Mouse (Mus musculus) liver, embryonic 11.5 days (tissue): ENCODE results near the gene AY358078. TPM values are rescaled to one million over a fixed set of nuclear protein-coding genes. Genes with fewer than 3 reads are reported as not detected.
"Not testable (repeated sequence)": the region's sequence is repeated elsewhere in the genome, so short reads cannot be mapped to it uniquely, and the experiment has no call there.

Source experiments
- ATAC-seq: fragments of 200-750 bp; cut with Nextera tagmentation; replicated peaks from 2 replicates; pipeline ENCODE4 v1.8.0; 2017; ENCODE audit warnings: moderate number of reproducible peaks, mild to moderate bottlenecking, moderate TSS enrichment, moderate library complexity; ENCODE audit not compliant: low FRiP score
- DNase-seq: peaks from one replicate; pipeline ENCODE4 v3.0.0-alpha.2; 2017; ENCODE audit warnings: low spot score
- H3K27ac ChIP-seq: fragments of 300-500 bp; sonication (generic); 2 replicates; pipeline ENCODE4 v1.5.1; 2014; ENCODE audit warnings: mild to moderate bottlenecking, low read depth, low read length, control low read depth
- H3K27me3 ChIP-seq: fragments of 300-500 bp; sonication (generic); replicated peaks from 2 replicates; pipeline ENCODE4 v1.6.1; 2014; ENCODE audit warnings: low read length, mixed read lengths; ENCODE audit not compliant: control insufficient read depth, insufficient read depth
- H3K36me3 ChIP-seq: fragments of 300-500 bp; sonication (generic); 2 replicates; pipeline ENCODE4 v1.6.1; 2014; ENCODE audit warnings: mild to moderate bottlenecking, low read length, moderate library complexity, mixed read lengths; ENCODE audit not compliant: control insufficient read depth, insufficient read depth
- H3K4me1 ChIP-seq: fragments of 300-500 bp; sonication (generic); replicated peaks from 2 replicates; pipeline ENCODE4 v1.6.1; 2014; ENCODE audit warnings: low read length, mixed read lengths; ENCODE audit not compliant: control insufficient read depth, insufficient read depth
- H3K4me2 ChIP-seq: fragments of 300-500 bp; sonication (generic); 2 replicates; pipeline ENCODE4 v1.6.1; 2014; ENCODE audit warnings: mild to moderate bottlenecking, control low read depth, moderate library complexity
- H3K4me3 ChIP-seq: fragments of 300-500 bp; sonication (generic); 2 replicates; pipeline ENCODE4 v1.5.1; 2014; ENCODE audit warnings: low read depth, low read length, control low read depth
- H3K9ac ChIP-seq: fragments of 300-500 bp; sonication (generic); 2 replicates; pipeline ENCODE4 v1.6.1; 2014; ENCODE audit warnings: low read depth, low read length, control low read depth
- H3K9me3 ChIP-seq: fragments of 300-500 bp; sonication (generic); 2 replicates; pipeline ENCODE4 v1.6.1; 2016; ENCODE audit warnings: low read length, inconsistent platforms, mixed read lengths; ENCODE audit not compliant: control insufficient read depth
- WGBS: fragments of 180-500 bp; shearing (Covaris S2); extraction: QIAGEN DNeasy Blood & Tissue Kit; methylation state at CpG from one replicate; pipeline ENCODE4 v1.1.7; 2014; 5-methylcytosine and 5-hydroxymethylcytosine counted together
- polyA plus RNA-seq: library from polyadenylated mRNA; unstranded; fragments of >200 nt; fragmentation: Nextera tagmentation; extraction: Ambion mirVana; gene quantifications from 2 replicates; pipeline ENCODE4 v1.2.1, GENCODE M21; 2014

Gene AY358078
- polyA plus RNA-seq, result not detected in 2 replicates

DNA sequence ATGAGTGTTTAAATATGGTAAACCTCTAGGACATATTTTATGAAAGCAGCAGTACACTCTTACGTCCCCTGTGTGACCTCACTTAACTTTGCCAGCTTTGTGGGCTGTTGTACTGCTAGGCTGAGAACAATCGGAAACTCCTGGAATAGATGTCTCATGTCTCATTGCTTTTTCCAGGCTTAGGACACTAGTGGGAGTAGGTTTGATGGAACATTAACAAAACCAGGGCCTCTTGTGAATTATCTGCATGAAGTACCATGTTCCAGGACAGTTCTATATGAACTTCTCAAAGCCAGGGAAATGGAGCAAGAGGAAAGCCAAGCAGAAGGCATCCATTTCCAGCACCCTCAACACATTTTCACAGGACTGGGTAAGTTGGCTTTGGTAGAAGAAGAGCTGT is at the start of gene AY358078:
TSS of gene AY358078 (plus strand) at position 301 of the 400 bp plus-strand sequence.
- no peak for DNase-seq
- Histone ChIP-seq H3K4me1 (no peaks in the 10 kb centered on the region), H3K9ac (no peak within 1 kb of the TSS), H3K9me3 (no peaks in the 10 kb centered on the region), H3K36me3 (no peaks in the 10 kb centered on the region), H3K4me3 (no peak within 1 kb of the TSS), H3K4me2 (no peak within 1 kb of the TSS), H3K27me3 (no peaks in the 10 kb centered on the region), H3K27ac (no peak within 1 kb of the TSS)
- no peak for ATAC-seq
- 83% methylated on average over 2 of the region's 2 CpGs for WGBS

DNA sequence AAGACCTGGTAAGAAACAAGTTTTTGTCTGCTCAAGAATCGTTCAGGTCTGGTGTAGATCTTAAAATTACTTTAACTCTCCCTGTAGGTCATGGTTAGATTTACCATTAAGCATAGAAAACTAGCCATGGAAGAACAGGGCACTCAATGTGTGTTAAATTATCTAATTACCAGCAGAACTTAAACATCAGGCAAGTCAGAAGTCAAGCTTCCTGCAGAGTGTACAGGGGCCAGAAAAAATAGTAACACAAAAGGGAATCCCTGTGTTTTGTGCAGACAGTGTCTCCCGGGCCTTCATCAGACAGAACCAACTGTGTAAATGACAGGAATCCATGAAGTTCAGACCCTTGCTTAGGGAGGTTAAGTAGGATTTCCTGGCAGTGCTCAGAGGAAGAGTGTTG is 43.9 kb upstream of the AY358078 start:
- no peaks in the 10 kb centered on the region for H3K27me3 ChIP-seq
- H3K27ac ChIP-seq, result no peak overlapping the region
- no peak overlapping the region for H3K4me3 ChIP-seq
- 67% methylated on average over 2 of the region's 2 CpGs for WGBS
- no peaks in the 10 kb centered on the region for H3K9me3 ChIP-seq
- no peaks in the 10 kb centered on the region for H3K36me3 ChIP-seq
- no peak overlapping the region for H3K9ac ChIP-seq
- no peak for ATAC-seq
- H3K4me1 ChIP-seq, result no peaks in the 10 kb centered on the region
- H3K4me2 ChIP-seq, result no peak overlapping the region
- DNase-seq, result no peak

DNA sequence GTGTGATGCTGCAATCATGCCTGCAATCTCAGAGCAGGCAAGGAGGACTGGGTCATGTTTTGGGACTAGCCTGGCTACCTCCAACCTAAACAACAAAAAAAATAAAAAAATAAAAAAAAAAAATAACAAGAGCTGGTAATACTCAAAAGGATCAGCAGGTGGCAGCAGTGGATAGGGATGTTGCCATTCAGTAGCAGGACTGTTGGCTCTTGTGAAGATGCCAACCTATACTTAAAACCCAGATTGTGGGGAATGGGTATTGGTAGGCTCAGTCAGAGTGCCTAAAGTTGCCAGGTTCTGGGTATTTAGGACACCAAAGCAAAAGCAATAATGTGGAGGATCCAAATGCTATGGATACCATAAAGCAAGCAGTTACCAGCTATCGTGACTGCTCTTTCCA is 28.5 kb upstream of the AY358078 start:
- not testable (repeated sequence) for H3K4me1 ChIP-seq, H3K4me3 ChIP-seq, H3K27me3 ChIP-seq, H3K36me3 ChIP-seq, H3K27ac ChIP-seq, H3K9me3 ChIP-seq, ATAC-seq, H3K9ac ChIP-seq, DNase-seq, H3K4me2 ChIP-seq
- WGBS, result 78% methylated on average over 1 of the region's 1 CpGs

DNA sequence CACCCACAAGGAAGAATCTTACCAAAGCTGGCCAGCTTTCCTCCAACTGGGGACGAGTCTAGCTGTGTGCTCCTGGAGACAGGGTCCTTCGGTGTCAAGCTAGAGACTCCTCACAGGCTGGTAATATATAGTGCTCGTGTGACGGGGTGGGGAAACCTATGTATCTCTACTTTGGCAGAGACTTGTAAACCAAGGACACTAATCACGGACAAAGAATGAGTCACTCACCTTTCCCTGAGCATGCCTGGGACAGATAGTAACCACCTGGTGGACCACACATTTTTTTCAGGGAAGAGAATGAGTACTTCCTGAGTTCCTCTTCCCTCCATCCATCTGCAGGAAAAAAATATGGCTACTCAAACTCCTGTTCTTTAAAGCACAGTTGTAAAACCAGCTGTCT is 26.4 kb upstream of the AY358078 start, which contains the start of gene Ang4:
TSS of gene Ang4 (minus strand) at position 101 of the 400 bp plus-strand sequence.
- no peak within 1 kb of the TSS for H3K4me3 ChIP-seq
- no peak for ATAC-seq
- no peaks in the 10 kb centered on the region for H3K9me3 ChIP-seq
- H3K4me2 ChIP-seq, result no peak within 1 kb of the TSS
- H3K27ac ChIP-seq, result no peak within 1 kb of the TSS
- H3K27me3 ChIP-seq, result no peaks in the 10 kb centered on the region
- DNase-seq, result no peak
- no peak within 1 kb of the TSS for H3K9ac ChIP-seq
- no peaks in the 10 kb centered on the region for H3K4me1 ChIP-seq
- 72% methylated on average over 5 of the region's 5 CpGs for WGBS
- no peaks in the 10 kb centered on the region for H3K36me3 ChIP-seq

DNA sequence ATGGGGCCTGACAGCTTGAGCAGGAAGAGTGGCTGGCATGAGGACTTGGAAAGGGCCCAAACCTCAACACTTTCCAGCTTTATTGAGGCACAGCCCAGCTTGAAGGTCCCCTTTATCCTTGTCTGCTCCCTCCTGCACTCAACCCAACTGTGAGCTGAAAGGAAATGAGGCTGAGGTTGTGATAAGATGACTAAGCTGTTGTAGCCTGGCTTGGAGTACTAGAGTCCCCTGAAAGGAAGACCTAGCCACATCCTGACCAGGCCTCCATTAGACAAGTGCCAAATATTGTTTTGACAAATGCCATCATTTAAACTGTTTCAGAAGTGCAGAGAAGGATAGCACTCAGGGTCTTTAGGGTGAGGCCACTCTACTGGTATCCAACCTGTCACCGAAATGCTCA is 22.1 kb upstream of the AY358078 start:
- DNase-seq, result no peak
- Histone ChIP-seq H3K27ac (no peak overlapping the region), H3K4me1 (no peaks in the 10 kb centered on the region), H3K9ac (no peak overlapping the region), H3K4me2 (no peak overlapping the region), H3K4me3 (no peak overlapping the region), H3K36me3 (no peaks in the 10 kb centered on the region), H3K9me3 (no peaks in the 10 kb centered on the region), H3K27me3 (no peaks in the 10 kb centered on the region)
- no peak for ATAC-seq
- 91% methylated on average over 1 of the region's 1 CpGs for WGBS

DNA sequence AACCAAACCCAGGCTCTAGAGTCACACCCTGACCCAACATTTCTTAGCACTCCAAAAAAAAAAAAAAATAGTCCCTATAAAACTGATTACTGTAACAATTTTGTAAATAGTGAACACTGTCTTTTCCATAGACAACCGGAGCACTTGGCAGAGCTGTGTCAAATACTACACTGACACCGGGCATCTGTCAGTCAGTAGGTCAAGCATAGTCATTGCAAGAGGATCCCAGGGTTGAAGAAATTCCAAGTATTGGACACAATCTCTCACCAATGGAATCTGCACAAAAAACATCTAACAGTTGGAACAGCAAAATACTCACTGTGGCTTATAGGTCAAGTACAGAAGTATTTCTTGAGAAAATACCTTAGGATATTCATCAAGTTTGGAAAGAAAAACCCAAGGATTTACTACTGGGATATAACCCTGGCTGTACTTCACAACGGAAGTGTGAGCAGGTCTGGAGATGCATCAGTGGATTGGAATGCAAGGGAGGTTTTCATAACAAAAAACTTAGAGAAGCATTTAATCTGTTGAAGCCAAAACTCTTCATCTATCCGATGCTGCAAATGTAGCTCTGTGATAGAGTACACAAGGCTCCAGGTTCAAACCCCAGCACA is 20.9 kb upstream of the AY358078 start:
- no peak for DNase-seq
- Histone ChIP-seq H3K9ac (no peak overlapping the region), H3K9me3 (no peaks in the 10 kb centered on the region), H3K4me3 (no peak overlapping the region), H3K27me3 (no peaks in the 10 kb centered on the region), H3K4me1 (no peaks in the 10 kb centered on the region), H3K27ac (no peak overlapping the region), H3K4me2 (no peak overlapping the region), H3K36me3 (no peaks in the 10 kb centered on the region)
- WGBS, result 78% methylated on average over 4 of the region's 4 CpGs
- ATAC-seq, result no peak

DNA sequence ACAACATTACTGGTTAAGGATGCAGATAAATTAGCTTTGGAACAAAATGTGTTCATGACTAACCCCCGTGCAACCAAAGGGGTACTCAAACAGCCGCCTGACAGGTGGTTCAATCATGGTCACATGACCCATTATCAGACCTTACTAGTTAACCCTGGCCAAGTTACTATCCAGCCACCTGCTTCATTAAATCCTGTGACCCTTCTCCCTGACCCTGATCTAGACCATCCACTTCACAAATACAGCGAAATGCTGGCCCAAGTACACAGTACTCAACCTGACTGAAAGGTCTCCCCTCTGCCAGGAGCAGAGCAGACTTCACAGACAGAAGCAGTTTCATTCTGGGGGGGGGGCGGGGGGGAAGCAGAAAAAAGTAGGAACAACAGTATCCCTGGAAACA is 13.5 kb upstream of the AY358078 start:
- Histone ChIP-seq H3K27ac (no peak overlapping the region), H3K27me3 (no peaks in the 10 kb centered on the region), H3K36me3 (no peaks in the 10 kb centered on the region), H3K9ac (no peak overlapping the region), H3K4me1 (no peaks in the 10 kb centered on the region), H3K4me3 (no peak overlapping the region), H3K9me3 (no peaks in the 10 kb centered on the region), H3K4me2 (no peak overlapping the region)
- ATAC-seq (no peak), DNase-seq (no peak)
- WGBS, result 70% methylated on average over 4 of the region's 4 CpGs

DNA sequence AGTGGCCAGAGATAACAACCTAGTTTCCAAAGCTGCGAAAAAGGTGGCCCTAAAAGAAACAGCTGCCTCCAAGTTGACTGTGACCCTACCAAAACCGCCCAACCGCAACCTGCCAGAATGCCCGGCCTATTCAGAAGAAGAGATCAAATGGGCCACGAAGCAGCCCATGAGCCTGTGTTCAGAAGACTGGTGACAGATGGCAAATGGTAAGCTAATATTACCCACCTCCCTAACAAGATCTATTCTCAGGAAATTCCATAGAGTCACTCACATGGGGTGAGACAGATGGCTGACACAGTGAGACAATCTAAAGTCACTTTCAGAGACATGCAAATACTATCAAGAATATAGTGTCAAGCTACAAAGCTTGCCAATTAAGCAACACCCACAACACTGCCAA is 12.8 kb upstream of the AY358078 start:
- Histone ChIP-seq H3K4me2 (no peak overlapping the region), H3K27ac (no peak overlapping the region), H3K27me3 (no peaks in the 10 kb centered on the region), H3K4me3 (no peak overlapping the region), H3K4me1 (no peaks in the 10 kb centered on the region), H3K9ac (no peak overlapping the region), H3K9me3 (no peaks in the 10 kb centered on the region), H3K36me3 (no peaks in the 10 kb centered on the region)
- 80% methylated on average over 5 of the region's 5 CpGs for WGBS
- no peak for DNase-seq
- no peak for ATAC-seq

DNA sequence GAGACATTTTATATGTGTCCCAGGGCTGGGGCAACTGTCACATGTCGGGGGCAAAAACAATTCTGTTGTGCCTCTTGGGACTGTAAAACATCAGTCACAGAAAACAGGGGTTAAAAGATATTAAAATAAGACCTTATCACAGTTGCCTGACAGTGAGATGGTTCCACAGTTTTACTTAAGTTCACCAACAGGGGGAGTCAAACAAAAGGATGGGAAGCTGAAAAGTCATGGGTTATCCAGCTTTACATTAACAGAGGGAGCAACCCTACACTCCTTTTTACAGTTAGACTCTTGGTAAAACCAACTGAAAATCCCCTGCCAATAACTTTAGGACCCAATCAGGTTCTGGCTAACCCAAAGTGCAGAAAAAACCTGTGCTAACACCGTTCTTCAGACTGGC is 10.7 kb upstream of the AY358078 start:
- Histone ChIP-seq H3K27me3 (no peaks in the 10 kb centered on the region), H3K36me3 (no peaks in the 10 kb centered on the region), H3K4me2 (no peak overlapping the region), H3K27ac (no peak overlapping the region), H3K9me3 (no peaks in the 10 kb centered on the region), H3K4me3 (no peak overlapping the region), H3K9ac (no peak overlapping the region), H3K4me1 (no peaks in the 10 kb centered on the region)
- ATAC-seq (no peak), DNase-seq (no peak)
- WGBS, result 75% methylated on average over 2 of the region's 2 CpGs
